8 mouse cellular contexts compared by ENCODE assay signal in the genomic region with DNA sequence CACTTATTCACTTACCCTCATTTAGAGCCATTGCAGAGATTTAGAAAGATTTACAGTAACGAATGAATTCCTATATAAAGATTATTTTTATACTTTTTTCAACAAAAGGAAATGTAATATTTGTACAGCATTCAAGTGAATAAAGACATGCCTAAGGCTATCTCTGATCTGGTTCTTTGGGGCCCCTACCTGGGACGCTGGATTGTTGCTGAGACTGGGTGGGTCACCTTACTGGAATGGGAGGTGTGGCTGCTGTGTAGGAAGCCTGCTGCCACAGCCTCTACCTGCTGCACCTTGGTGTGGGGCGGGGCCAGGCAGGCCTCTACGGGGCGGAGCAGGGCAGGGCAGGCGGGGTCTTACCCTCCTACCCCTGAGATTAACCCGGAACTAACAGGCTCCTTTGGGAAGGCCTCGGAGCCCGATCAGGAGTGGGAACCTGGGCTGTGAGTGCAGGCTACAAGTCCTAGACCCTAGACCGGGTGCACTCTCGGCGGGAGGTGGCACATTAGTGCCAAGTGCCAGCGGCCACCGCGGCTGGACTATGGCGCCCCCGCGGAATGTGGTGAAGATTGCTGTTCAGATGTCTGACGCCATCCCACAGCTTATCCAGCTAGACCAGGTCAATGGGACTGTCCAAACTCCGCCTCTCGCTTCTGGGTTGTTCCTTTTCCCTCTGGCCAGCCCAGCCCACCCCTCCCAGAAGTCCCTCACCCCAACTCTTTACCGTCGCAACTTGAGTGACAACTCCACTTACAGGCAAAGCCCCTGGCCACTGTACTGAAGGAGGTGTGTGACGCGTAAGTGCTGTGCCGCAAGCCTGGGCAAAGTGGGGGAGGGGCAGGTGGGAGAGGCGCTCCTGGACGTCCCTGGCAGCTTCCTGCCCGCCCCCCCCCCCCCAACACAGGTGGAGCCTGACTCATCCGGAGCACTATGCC. TPM values are rescaled to one million over a fixed set of nuclear protein-coding genes. Genes with fewer than 3 reads are reported as not detected.
DNase-seq lines count a peak whose midpoint lies in the region; ATAC-seq and TF ChIP-seq lines count a peak whose summit lies in the region.

A gene (plus strand): TSS at position 391 of the 935 bp plus-strand sequence.

- no peaks in the 10 kb centered on the region for H3K27me3 ChIP-seq in erythroblast, embryonic 14.5 days (ENCODE audit: control insufficient read depth)
- no peaks in the 10 kb centered on the region for H3K27me3 ChIP-seq in hindbrain, embryonic 14.5 days (ENCODE audit: control insufficient read depth, insufficient read depth, low read length)
- no peaks in the 10 kb centered on the region for H3K27me3 ChIP-seq in limb, embryonic 11.5 days (ENCODE audit: control insufficient read depth, insufficient read depth, low read length)
- H3K27me3 ChIP-seq in stomach, postnatal 0 days (ENCODE audit: control insufficient read depth, insufficient read depth, low read length) = no peaks in the 10 kb centered on the region

- 7% methylated on average over 30 of the region's 30 CpGs for WGBS in hindbrain, embryonic 14.5 days
- 7% methylated on average over 29 of the region's 30 CpGs for WGBS in limb, embryonic 11.5 days
- WGBS in stomach, postnatal 0 days = 4% methylated on average over 29 of the region's 30 CpGs

- H3K4me3 ChIP-seq in bone marrow macrophage, adult 2 months (ENCODE audit: insufficient read depth, low read length) = no peak within 1 kb of the TSS
- H3K4me3 ChIP-seq in erythroblast, embryonic 14.5 days (replicated peaks) = peak within 1 kb of the TSS; percentile 51
- H3K4me3 ChIP-seq in hindbrain, embryonic 14.5 days (replicated peaks; ENCODE audit: low read length) = peak within 1 kb of the TSS; percentile 12; the same call in 1 of the 2 replicates
- H3K4me3 ChIP-seq in limb, embryonic 11.5 days (ENCODE audit: low read depth, low read length) = peak within 1 kb of the TSS; percentile 15
- H3K4me3 ChIP-seq in stomach, postnatal 0 days (ENCODE audit: low read depth, low read length) = peak within 1 kb of the TSS; percentile 47

- no peaks in the 10 kb centered on the region for H3K9me3 ChIP-seq in erythroblast, embryonic 14.5 days (ENCODE audit: control insufficient read depth, low read length)
- no peaks in the 10 kb centered on the region for H3K9me3 ChIP-seq in hindbrain, embryonic 14.5 days (ENCODE audit: control insufficient read depth, low read length)
- no peaks in the 10 kb centered on the region for H3K9me3 ChIP-seq in limb, embryonic 11.5 days (ENCODE audit: control insufficient read depth, low read length)
- H3K9me3 ChIP-seq in stomach, postnatal 0 days (ENCODE audit: control insufficient read depth, low read length) = no peaks in the 10 kb centered on the region

- H3K27ac ChIP-seq in bone marrow macrophage, adult 2 months (ENCODE audit: insufficient read depth, low read depth, low read length) = peak within 1 kb of the TSS; percentile 71
- H3K27ac ChIP-seq in hindbrain, embryonic 14.5 days = peak within 1 kb of the TSS; percentile 16; the same call in 1 of the 2 replicates
- peak within 1 kb of the TSS; percentile 52; the same call in 1 of the 2 replicates for H3K27ac ChIP-seq in limb, embryonic 11.5 days (replicated peaks; ENCODE audit: low read depth, low read length)
- peak within 1 kb of the TSS; percentile 92 for H3K27ac ChIP-seq in stomach, postnatal 0 days (replicated peaks)

- ATAC-seq in hindbrain, embryonic 14.5 days (ENCODE audit: low FRiP score) = peak; percentile 45
- ATAC-seq in limb, embryonic 11.5 days (ENCODE audit: insufficient number of reproducible peaks, low FRiP score, low TSS enrichment, low read depth) = peak; percentile 40; the same call in 1 of the 2 replicates
- ATAC-seq in stomach, postnatal 0 days (ENCODE audit: low FRiP score, low TSS enrichment) = peak; percentile 94

- TF ChIP-seq CTCF in bone marrow macrophage, adult 2 months (IDR thresholded peaks at IDR 0.05; ENCODE audit: low read depth, low read length) = no peak
- TF ChIP-seq CTCF in stomach, postnatal 0 days (IDR thresholded peaks at IDR 0.05; ENCODE audit: low read depth) = peak; percentile 41

- H3K9ac ChIP-seq in hindbrain, embryonic 14.5 days = peak within 1 kb of the TSS; percentile 13; the same call in 1 of the 2 replicates
- H3K9ac ChIP-seq in limb, embryonic 11.5 days (ENCODE audit: low read length) = peak within 1 kb of the TSS; percentile 48; the same call in 1 of the 2 replicates
- peak within 1 kb of the TSS; percentile 67 for H3K9ac ChIP-seq in stomach, postnatal 0 days (ENCODE audit: low read length)

- H3K4me1 ChIP-seq in bone marrow macrophage, adult 2 months (ENCODE audit: control insufficient read depth, insufficient read depth, low read length) = peaks cover 40% of the 10 kb centered on the region
- peaks cover 77% of the 10 kb centered on the region for H3K4me1 ChIP-seq in erythroblast, embryonic 14.5 days (ENCODE audit: control insufficient read depth)
- H3K4me1 ChIP-seq in hindbrain, embryonic 14.5 days (replicated peaks; ENCODE audit: control insufficient read depth, insufficient read depth, low read length) = peaks cover 10% of the 10 kb centered on the region
- peaks cover 12% of the 10 kb centered on the region for H3K4me1 ChIP-seq in limb, embryonic 11.5 days (ENCODE audit: control insufficient read depth, insufficient read depth, low read length)
- peaks cover 7% of the 10 kb centered on the region; the same call in 1 of the 2 replicates for H3K4me1 ChIP-seq in stomach, postnatal 0 days (replicated peaks; ENCODE audit: control insufficient read depth, insufficient read depth)

- H3K4me2 ChIP-seq in hindbrain, embryonic 14.5 days (replicated peaks) = peak within 1 kb of the TSS; percentile 47
- H3K4me2 ChIP-seq in limb, embryonic 11.5 days (ENCODE audit: low read depth, severe bottlenecking) = peak within 1 kb of the TSS; percentile 58
- H3K4me2 ChIP-seq in stomach, postnatal 0 days (replicated peaks; ENCODE audit: low read depth) = peak within 1 kb of the TSS; percentile 74

- TF ChIP-seq POLR2A in bone marrow macrophage, adult 2 months (IDR thresholded peaks at IDR 0.05; ENCODE audit: borderline replicate concordance, low read depth, low read length) = no peak

- no peak for TF ChIP-seq EP300 in stomach, postnatal 0 days (optimal IDR thresholded peaks at IDR 0.05)

- DNase-seq in heart, adult 11 months = peak; percentile 94
- no peak for DNase-seq in heart, postnatal 25 days (ENCODE audit: low spot score)
- DNase-seq in hindbrain, embryonic 14.5 days (ENCODE audit: low spot score) = no peak
- peak; percentile 75 for DNase-seq in limb, embryonic 11.5 days (ENCODE audit: low spot score)
- DNase-seq in mesoderm, embryonic 11.5 days (ENCODE audit: low read depth, low spot score) = peak; percentile 60
- peak; percentile 96 for DNase-seq in stomach, postnatal 0 days (ENCODE audit: low spot score)

- intact Hi-C loops in heart, postnatal 25 days (cut with DNase I) = no loop called here

- H3K36me3 ChIP-seq in erythroblast, embryonic 14.5 days (ENCODE audit: control insufficient read depth) = peaks cover 100% of the 10 kb centered on the region
- H3K36me3 ChIP-seq in hindbrain, embryonic 14.5 days (replicated peaks; ENCODE audit: control insufficient read depth, insufficient read depth) = peaks cover 86% of the 10 kb centered on the region
- peaks cover 24% of the 10 kb centered on the region for H3K36me3 ChIP-seq in limb, embryonic 11.5 days (ENCODE audit: control insufficient read depth, insufficient read depth, low read length)
- peaks cover 18% of the 10 kb centered on the region for H3K36me3 ChIP-seq in stomach, postnatal 0 days (ENCODE audit: control insufficient read depth, insufficient read depth, low read length)

RNA-seq across cellular contexts. Expression of the gene that starts here (rescaled TPM):
- under 1 TPM; 0.81 to 0.91 TPM for total RNA-seq in heart, postnatal 25 days (2021)
- 1.5 and 2.6 TPM in 2 replicates for polyA plus RNA-seq in bone marrow macrophage, adult 2 months (2012; ENCODE audit: insufficient read depth, insufficient read length, missing spikeins)
- polyA plus RNA-seq in erythroblast, embryonic 14.5 days (2012) = 0.97 and 1.1 TPM in 2 replicates
- 1.1 and 1.6 TPM in 2 replicates for polyA plus RNA-seq in hindbrain, embryonic 14.5 days (2014; fragmentation: Nextera tagmentation; extraction: Ambion mirVana)
- 2.6 and 3.7 TPM in 2 replicates for polyA plus RNA-seq in limb, embryonic 11.5 days (2014; fragmentation: Nextera tagmentation; extraction: Ambion mirVana)
- 17.1 and 19.9 TPM in 2 replicates for polyA plus RNA-seq in stomach, postnatal 0 days (2015; fragmentation: Nextera tagmentation; extraction: Ambion mirVana)

Comparison
In these comparisons a context has a peak if more than half of its experiments do, and no peak if none do; other contexts are left out.
1. DNase-seq: peak in heart, adult 11 months (single experiment), limb, embryonic 11.5 days (single experiment), mesoderm, embryonic 11.5 days (single experiment) and stomach, postnatal 0 days (single experiment); none in heart, postnatal 25 days (single experiment) and hindbrain, embryonic 14.5 days (single experiment).
2. H3K27ac ChIP-seq: peak in every context shown above with its lines; median percentile 92 in stomach, postnatal 0 days; 71 in bone marrow macrophage, adult 2 months; 52 in limb, embryonic 11.5 days; 16 in hindbrain, embryonic 14.5 days.
3. ATAC-seq: peak in every context shown above with its lines; median percentile 94 in stomach, postnatal 0 days; 45 in hindbrain, embryonic 14.5 days; 40 in limb, embryonic 11.5 days.
4. H3K9ac ChIP-seq: peak in every context shown above with its lines; median percentile 67 in stomach, postnatal 0 days; 48 in limb, embryonic 11.5 days; 13 in hindbrain, embryonic 14.5 days.
5. Peak in every context shown above with its lines, with median percentiles within 50 percentile points of each other: H3K4me2 ChIP-seq.